In the genomic region with DNA sequence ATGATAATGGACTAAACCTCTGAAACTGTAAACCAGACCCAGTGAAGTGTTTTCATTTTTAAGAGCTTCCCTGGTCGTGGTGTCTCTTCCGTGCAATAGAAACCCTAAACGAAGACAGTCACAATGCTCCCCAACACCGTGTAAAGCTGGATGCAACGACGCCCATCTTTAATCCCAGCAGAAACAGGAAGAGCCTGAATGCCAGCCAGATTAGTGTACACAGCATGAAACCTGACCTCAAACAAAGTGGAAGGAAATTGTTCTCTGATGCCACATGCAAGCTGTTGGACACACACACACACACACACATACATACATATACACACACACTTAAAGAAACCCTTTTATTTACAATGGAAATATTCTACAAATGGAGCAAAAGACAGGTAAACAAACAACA, we compare ENCODE assay signal across 14 mouse cellular contexts.
"Had no signal": no experiment of that assay in that cellular context is flagged by ENCODE, and none has a peak within 500 bp of the region (broad histone marks: within the 10 kb centered on the region; RNA-seq: fewer than 3 reads in every experiment).

No protein-coding gene starts in this region.

- H3K4me2 ChIP-seq: lung, embryonic 14.5 days; neural tube, embryonic 12.5 days had no signal

- H3K9me3 ChIP-seq: limb, embryonic 10.5 days; midbrain, embryonic 10.5 days; neural tube, embryonic 12.5 days had no signal

- H3K9ac ChIP-seq: liver, embryonic 14.5 days; lung, embryonic 14.5 days; neural tube, embryonic 12.5 days had no signal

- H3K36me3 ChIP-seq: limb, embryonic 10.5 days; midbrain, embryonic 10.5 days; neural tube, embryonic 12.5 days had no signal

- H3K27ac ChIP-seq: left cerebral cortex, adult 2 months; limb, embryonic 10.5 days; liver, embryonic 14.5 days; macrophage; midbrain, embryonic 10.5 days; neural tube, embryonic 12.5 days; stomach, postnatal 0 days had no signal

- DNase-seq: kidney, adult 11 months; kidney, adult 9 months; kidney, postnatal 10 days; lung, postnatal 14 days; midbrain, embryonic 14.5 days; thymus, postnatal 4 days had no signal

- H3K4me3 ChIP-seq: left cerebral cortex, adult 2 months; limb, embryonic 10.5 days; midbrain, embryonic 10.5 days; neural tube, embryonic 12.5 days had no signal

- H3K27me3 ChIP-seq: neural tube, embryonic 12.5 days had no signal

- H3K4me1 ChIP-seq: neural tube, embryonic 12.5 days had no signal
